Mouse (Mus musculus) heart, postnatal 0 days (tissue): ENCODE data around the gene Litaf.

Experiments used
- CTCF ChIP-seq: IDR thresholded peaks from 2 replicates; pipeline ENCODE4 v1.5.1; 2016; ENCODE audit warnings: antibody characterized with exemption, control low read depth, low read depth
- EP300 ChIP-seq: IDR thresholded peaks from 2 replicates; pipeline ENCODE4 v1.6.1; 2016; ENCODE audit warnings: antibody characterized with exemption, low read depth

- no peak for TF ChIP-seq EP300
- no peak for TF ChIP-seq CTCF
These were observed 100.9 kb downstream of the Litaf start for GRCm38 (mm10) chr16:10965034-10965433.
